Mouse (Mus musculus) CH12.LX (cell line): Measurements from ENCODE around the gene Arhgef28.

ENCODE experiments used
- CTCF ChIP-seq, 2 experiments: IDR thresholded peaks in 1 of 2; conservative IDR thresholded peaks in 1 of 2; 2 replicates each; pipeline ENCODE4 v1.5.1; 2011 to 2012; ENCODE audit warnings: low read depth in 2 of 2, low read length in 2 of 2, improper control_type of control experiment in 1 of 2, inconsistent platforms in 1 of 2, mild to moderate bottlenecking in 1 of 2, moderate library complexity in 1 of 2
- ETS1 ChIP-seq: conservative IDR thresholded peaks from 2 replicates; pipeline ENCODE4 v1.6.1; 2012; ENCODE audit warnings: low read depth, mild to moderate bottlenecking, inconsistent platforms, low read length, improper control_type of control experiment, moderate library complexity
- NELFE ChIP-seq: IDR thresholded peaks from 2 replicates; pipeline ENCODE4 v1.6.1; 2011; ENCODE audit warnings: low read depth, low read length, improper control_type of control experiment
- POLR2A ChIP-seq: IDR thresholded peaks from 2 replicates; pipeline ENCODE4 v1.6.1; 2011; ENCODE audit warnings: low read depth, mild to moderate bottlenecking, improper control_type of control experiment, low read length
- SMC3 ChIP-seq: IDR thresholded peaks from 2 replicates; pipeline ENCODE4 v1.6.1; 2011; ENCODE audit warnings: low read depth, low read length, improper control_type of control experiment
- ZKSCAN1 ChIP-seq: IDR thresholded peaks from 2 replicates; pipeline ENCODE4 v1.6.1; 2012; ENCODE audit warnings: low read depth, inconsistent platforms, low read length, improper control_type of control experiment, borderline replicate concordance

GRCm38 (mm10) chr13:98117566-98118254 lies 88.5 kb downstream of the Arhgef28 start:
- TF ChIP-seq ZKSCAN1 (no peak), NELFE (no peak), POLR2A (no peak), SMC3 (no peak), CTCF (conservative IDR thresholded peaks at IDR 0.05 in 1 of 2, IDR thresholded peaks at IDR 0.05 in 1 of 2; ENCODE audit: low read depth in 2 of 2, low read length in 2 of 2) (no peak), ETS1 (no peak)
